Mouse (Mus musculus) liver, embryonic 14.5 days (tissue): ENCODE measurements around the gene Wif1. TPM values are rescaled to one million over a fixed set of nuclear protein-coding genes. Genes with fewer than 3 reads are reported as not detected.
A peak's percentile ranks its signal among the peaks of the same experiment; 100 is the strongest.

Experiments
- ATAC-seq: fragments of 200-750 bp; cut with Nextera tagmentation; 2 replicates; pipeline ENCODE4 v1.8.0; 2017; ENCODE audit warnings: moderate number of reproducible peaks, mild to moderate bottlenecking, moderate library complexity; ENCODE audit not compliant: insufficient read depth
- DNase-seq, 3 experiments: peaks; one replicate each; pipeline ENCODE4 v3.0.0-alpha.2; 2012 to 2013; ENCODE audit warnings: low read depth in 3 of 3, low spot score in 3 of 3
- H3K27ac ChIP-seq: fragments of 300-500 bp; sonication (generic); 2 replicates; pipeline ENCODE4 v1.5.1; 2014; ENCODE audit warnings: moderate library complexity, mild to moderate bottlenecking, control low read depth, inconsistent platforms
- H3K27me3 ChIP-seq: fragments of 300-500 bp; sonication (generic); 2 replicates; pipeline ENCODE4 v1.6.1; 2014; ENCODE audit warnings: mild to moderate bottlenecking, low read length, moderate library complexity; ENCODE audit not compliant: control insufficient read depth, insufficient read depth
- H3K36me3 ChIP-seq: fragments of 300-500 bp; sonication (generic); replicated peaks from 2 replicates; pipeline ENCODE4 v1.6.1; 2014; ENCODE audit warnings: low read depth; ENCODE audit not compliant: control insufficient read depth, insufficient read depth
- H3K4me1 ChIP-seq, 2 experiments: fragments of 200-500 bp in 1 of 2; fragments of 300-500 bp in 1 of 2; sonication (generic) in 1 of 2; replicated peaks; 2 replicates each; pipeline ENCODE4 v1.6.1; 2012 to 2014; ENCODE audit warnings: antibody characterized with exemption in 1 of 2, inconsistent platforms in 1 of 2, low read length in 1 of 2; ENCODE audit not compliant: control insufficient read depth in 2 of 2, insufficient read depth in 2 of 2
- H3K4me2 ChIP-seq: fragments of 300-500 bp; sonication (generic); 2 replicates; pipeline ENCODE4 v1.6.1; 2014; ENCODE audit warnings: low read depth, mild to moderate bottlenecking, control low read depth, moderate library complexity
- H3K4me3 ChIP-seq, 2 experiments: fragments of 200-500 bp in 1 of 2; fragments of 300-500 bp in 1 of 2; sonication (generic) in 1 of 2; 2 replicates each; pipeline ENCODE4 v1.5.1; 2012 to 2014; ENCODE audit warnings: low read depth in 2 of 2, low read length in 2 of 2, mild to moderate bottlenecking in 2 of 2, control low read depth in 1 of 2, inconsistent platforms in 1 of 2, moderate library complexity in 1 of 2; ENCODE audit not compliant: insufficient read depth in 1 of 2
- H3K9ac ChIP-seq: fragments of 300-500 bp; sonication (generic); replicated peaks from 2 replicates; pipeline ENCODE4 v1.6.1; 2014; ENCODE audit warnings: mild to moderate bottlenecking, control low read depth, moderate library complexity
- H3K9me3 ChIP-seq: fragments of 300-500 bp; sonication (generic); 2 replicates; pipeline ENCODE4 v1.6.1; 2016; ENCODE audit warnings: low read length, mixed read lengths; ENCODE audit not compliant: control insufficient read depth
- CTCF ChIP-seq: IDR thresholded peaks from 2 replicates; pipeline ENCODE4 v1.5.1; 2016; ENCODE audit warnings: antibody characterized with exemption, low read depth, control low read depth
- EP300 ChIP-seq: IDR thresholded peaks from 2 replicates; pipeline ENCODE4 v1.6.1; 2016; ENCODE audit warnings: antibody characterized with exemption, low read depth
- WGBS: fragments of 180-500 bp; shearing (Covaris S2); extraction: QIAGEN DNeasy Blood & Tissue Kit; methylation state at CpG from one replicate; pipeline ENCODE4 v1.1.7; 2014; ENCODE audit not compliant: insufficient replicate concordance; 5-methylcytosine and 5-hydroxymethylcytosine counted together
- polyA plus RNA-seq, 2 experiments: library from polyadenylated mRNA; depleted of rRNA in 1 of 2; stranded (reverse) in 1 of 2; unstranded in 1 of 2; fragments of >200 nt; fragmentation: Nextera tagmentation in 1 of 2; extraction: Ambion mirVana in 1 of 2; gene quantifications; 2 replicates each; pipeline versions ENCODE4 v1.2.1 to v1.2.3; 2012 to 2014

Gene Wif1
- polyA plus RNA-seq (2012; rRNA removed) (0.41 and 0.54 TPM in 2 replicates), polyA plus RNA-seq (2014; fragmentation: Nextera tagmentation; extraction: Ambion mirVana) (0.67 and 0.76 TPM in 2 replicates)

DNA sequence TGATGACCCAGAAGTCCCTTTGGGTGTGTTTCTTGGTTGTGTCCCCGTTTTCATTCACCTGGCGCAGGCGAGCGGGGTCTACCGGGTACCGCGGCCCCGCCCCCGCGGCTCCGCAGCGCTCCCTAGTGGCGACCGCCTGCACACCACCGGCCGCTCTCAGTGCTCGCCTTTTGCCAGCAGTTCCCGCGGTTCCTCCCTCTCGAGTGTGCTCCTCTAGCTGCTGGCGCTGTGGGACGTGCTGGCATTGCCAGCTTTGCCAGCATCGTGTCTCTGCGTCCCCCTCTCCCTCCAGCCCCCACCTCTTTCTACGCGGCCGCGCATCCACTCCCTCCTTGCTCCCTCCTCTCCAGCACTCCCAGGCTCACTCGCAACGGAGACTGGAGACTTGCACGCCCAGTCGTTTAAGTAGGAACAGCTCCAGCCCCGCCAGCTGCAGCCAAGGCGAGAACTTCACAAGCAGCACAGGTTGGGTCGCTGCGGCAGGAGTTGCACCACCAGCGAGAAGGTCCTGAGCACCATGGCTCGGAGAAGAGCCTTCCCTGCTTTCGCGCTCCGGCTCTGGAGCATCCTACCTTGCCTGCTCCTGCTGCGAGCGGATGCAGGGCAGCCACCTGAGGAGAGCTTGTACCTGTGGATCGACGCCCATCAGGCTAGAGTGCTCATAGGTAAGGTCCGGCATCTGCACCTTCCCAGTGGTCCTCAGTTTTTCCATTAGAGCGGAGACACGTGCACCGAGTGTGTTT lies at the start of gene Wif1:
Gene Wif1 (plus strand): TSS at position 135 of the 743 bp plus-strand sequence.
- H3K4me3 ChIP-seq: peak within 1 kb of the TSS; percentile 53 to 62
- H3K4me1 ChIP-seq: 0 out of 4 replicates have a peak, but pooled peaks cover 0 to 3% of the 10 kb centered on the region in 2 experiments
- no peak within 1 kb of the TSS for H3K27ac ChIP-seq
- peak; percentile 78 for TF ChIP-seq CTCF
- no peak for TF ChIP-seq EP300
- DNase-seq: peak in 1 of 3 experiments; percentile 4
- peak; percentile 86 for ATAC-seq
- peaks cover 19% of the 10 kb centered on the region for H3K27me3 ChIP-seq
- WGBS: under 1% methylated on average over 49 of the region's 49 CpGs
- no peaks in the 10 kb centered on the region for H3K9me3 ChIP-seq
- no peaks in the 10 kb centered on the region for H3K36me3 ChIP-seq
- H3K4me2 ChIP-seq: peak within 1 kb of the TSS; percentile 64
- H3K9ac ChIP-seq: no peak within 1 kb of the TSS

DNA sequence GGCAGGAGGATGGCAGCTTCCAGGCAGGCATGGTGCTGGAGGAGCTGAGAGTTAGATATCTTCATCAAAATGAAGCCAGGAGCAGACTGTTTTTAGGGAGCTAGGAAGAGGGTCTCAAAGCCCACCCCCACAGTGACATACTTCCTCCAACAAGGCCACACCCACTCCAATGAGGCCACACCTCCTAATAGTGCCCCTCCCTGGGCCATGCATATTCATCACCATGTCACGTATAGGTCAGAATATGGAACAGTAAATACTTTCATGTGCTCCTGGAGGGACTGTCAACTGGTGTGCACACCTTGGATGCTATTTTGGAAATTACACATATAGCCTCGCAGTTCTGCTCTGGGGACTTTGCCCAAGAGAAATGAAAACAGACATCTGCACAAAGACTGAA lies 31.6 kb upstream of the Wif1 start:
- Histone ChIP-seq H3K36me3 (no peaks in the 10 kb centered on the region), H3K27ac (no peak overlapping the region), H3K27me3 (no peaks in the 10 kb centered on the region), H3K4me1 (no peaks in the 10 kb centered on the region), H3K4me3 (no peak overlapping the region), H3K4me2 (no peak overlapping the region), H3K9me3 (no peaks in the 10 kb centered on the region), H3K9ac (no peak overlapping the region)
- no peak for DNase-seq
- WGBS: 54% methylated on average over 2 of the region's 2 CpGs
- no peak for ATAC-seq
- TF ChIP-seq CTCF (no peak), EP300 (no peak)

DNA sequence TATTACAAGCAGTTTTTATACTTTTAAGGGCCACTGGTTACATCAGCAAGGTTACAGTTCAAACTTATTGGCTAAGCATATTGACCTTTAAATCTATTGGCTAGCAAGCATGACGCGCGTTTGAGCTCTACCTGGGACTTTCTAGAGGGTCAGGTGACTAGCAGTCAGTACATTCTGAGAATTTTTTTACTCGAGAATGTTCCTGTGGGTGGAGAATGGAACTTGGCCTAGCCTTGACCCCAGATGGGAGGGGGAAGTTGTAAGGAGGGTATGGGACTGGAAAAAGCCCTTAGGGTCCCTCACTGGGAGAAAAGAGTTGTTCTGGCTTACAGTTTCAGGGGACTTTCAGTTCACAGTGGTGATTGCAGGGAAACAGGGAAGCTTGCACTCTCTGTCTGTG lies 22.3 kb upstream of the Wif1 start:
- Histone ChIP-seq H3K4me2 (no peak overlapping the region), H3K27me3 (no peaks in the 10 kb centered on the region), H3K4me1 (no peaks in the 10 kb centered on the region), H3K27ac (no peak overlapping the region), H3K9me3 (no peaks in the 10 kb centered on the region), H3K36me3 (no peaks in the 10 kb centered on the region), H3K4me3 (no peak overlapping the region), H3K9ac (no peak overlapping the region)
- TF ChIP-seq CTCF (no peak), EP300 (no peak)
- DNase-seq (no peak), ATAC-seq (no peak)
- 70% methylated on average over 4 of the region's 4 CpGs for WGBS

DNA sequence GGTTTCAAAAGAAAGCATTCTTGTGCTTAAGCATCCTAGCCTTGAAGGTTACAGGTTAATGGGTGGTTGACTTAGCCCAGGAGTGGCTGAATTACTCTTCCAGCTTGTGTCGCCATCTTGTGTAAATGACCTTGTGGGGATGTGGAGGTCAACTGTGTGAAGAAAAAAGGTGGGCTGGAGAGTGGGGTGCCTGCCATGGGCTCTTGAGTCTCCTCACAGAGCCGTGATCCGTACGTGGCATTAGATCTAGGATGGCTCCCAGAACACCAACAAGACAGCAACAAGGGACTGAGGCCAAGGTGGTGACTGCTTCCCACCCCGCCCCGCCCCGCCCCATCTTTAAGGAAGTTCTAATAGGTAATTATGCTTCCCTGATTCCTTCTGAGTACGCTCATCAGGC lies 17.5 kb upstream of the Wif1 start:
- TF ChIP-seq EP300 (no peak), CTCF (no peak)
- DNase-seq: no peak
- no peak overlapping the region for H3K4me3 ChIP-seq
- H3K36me3 ChIP-seq: no peaks in the 10 kb centered on the region
- 51% methylated on average over 8 of the region's 8 CpGs for WGBS
- H3K4me2 ChIP-seq: no peak overlapping the region
- no peak overlapping the region for H3K9ac ChIP-seq
- no peaks in the 10 kb centered on the region for H3K9me3 ChIP-seq
- no peaks in the 10 kb centered on the region for H3K27me3 ChIP-seq
- no peak for ATAC-seq
- no peak overlapping the region for H3K27ac ChIP-seq
- H3K4me1 ChIP-seq: no peaks in the 10 kb centered on the region

DNA sequence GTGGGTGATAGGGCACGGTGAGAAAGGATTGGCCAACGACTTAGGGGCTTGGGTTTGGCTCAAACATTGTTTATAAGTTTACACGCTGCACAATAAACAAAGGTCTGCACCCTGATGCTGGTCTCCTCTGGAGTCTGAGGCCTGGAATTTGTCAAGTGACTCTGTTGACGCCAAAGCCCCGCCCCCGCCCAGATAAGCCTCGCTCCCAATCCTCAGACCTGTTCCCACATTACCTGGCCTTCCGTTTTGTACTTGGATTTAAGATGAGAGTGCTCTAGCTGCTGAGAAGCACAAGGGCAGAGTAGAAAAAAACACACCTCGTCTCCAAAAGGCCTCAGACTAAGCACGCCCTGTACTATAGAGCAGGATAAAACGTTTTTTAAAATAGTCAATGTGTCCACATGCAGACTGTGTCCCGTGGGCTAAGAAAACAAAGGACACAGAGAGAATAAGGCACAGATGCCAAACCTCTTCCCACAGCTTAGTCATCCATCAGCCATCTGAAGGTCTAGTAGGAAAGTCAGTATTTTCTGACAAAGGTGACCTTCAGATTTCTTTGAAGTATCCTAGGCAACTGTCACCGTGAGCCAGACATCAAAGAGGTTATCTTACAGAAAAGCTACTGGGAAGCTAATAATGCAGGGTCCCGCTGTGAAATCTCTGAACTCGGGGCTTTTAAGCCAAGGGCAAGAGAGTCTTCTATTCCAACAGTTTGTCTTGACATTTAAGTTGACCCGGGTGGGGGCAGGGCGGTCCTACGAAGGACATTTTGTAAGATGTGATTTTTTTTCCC lies 16.9 kb upstream of the Wif1 start:
- no peak overlapping the region for H3K27ac ChIP-seq
- DNase-seq (no peak), ATAC-seq (no peak)
- no peak overlapping the region for H3K9ac ChIP-seq
- TF ChIP-seq EP300 (no peak), CTCF (no peak)
- no peaks in the 10 kb centered on the region for H3K4me1 ChIP-seq
- no peak overlapping the region for H3K4me3 ChIP-seq
- no peaks in the 10 kb centered on the region for H3K27me3 ChIP-seq
- H3K4me2 ChIP-seq: no peak overlapping the region
- H3K9me3 ChIP-seq: no peaks in the 10 kb centered on the region
- H3K36me3 ChIP-seq: no peaks in the 10 kb centered on the region
- WGBS: 34% methylated on average over 18 of the region's 18 CpGs
